Mouse (Mus musculus) ES-E14 (cell line): ENCODE data around the gene 4930579F01Rik. TPM values are rescaled to one million over a fixed set of nuclear protein-coding genes. Genes with fewer than 3 reads are reported as not detected.
A peak's percentile ranks its signal among the peaks of the same experiment; 100 is the strongest.

Source experiments
- DNase-seq: peaks from one replicate; pipeline ENCODE4 v3.0.0-alpha.2; 2013; ENCODE audit warnings: low read depth, low spot score
- H3K27ac ChIP-seq: 2 replicates; pipeline ENCODE4 v1.5.1; 2012; ENCODE audit warnings: low read depth, mild to moderate bottlenecking, low read length, moderate library complexity, mixed read lengths; ENCODE audit not compliant: poor library complexity, insufficient read depth, severe bottlenecking
- H3K36me3 ChIP-seq: 2 replicates; pipeline ENCODE4 v1.6.1; 2012; ENCODE audit warnings: mild to moderate bottlenecking, low read length, moderate library complexity, mixed read lengths; ENCODE audit not compliant: control insufficient read depth, poor library complexity, insufficient read depth, severe bottlenecking
- H3K4me1 ChIP-seq, 2 experiments: fragments of 150-350 bp in 1 of 2; sonication (generic) in 1 of 2; 2 replicates each; pipeline ENCODE4 v1.6.1; 2012; ENCODE audit warnings: low read length in 2 of 2, mild to moderate bottlenecking in 1 of 2, mixed read lengths in 1 of 2; ENCODE audit not compliant: control insufficient read depth in 2 of 2, insufficient read depth in 2 of 2, poor library complexity in 1 of 2
- H3K4me3 ChIP-seq, 2 experiments: fragments of 150-350 bp in 1 of 2; sonication (generic) in 1 of 2; 2 replicates each; pipeline ENCODE4 v1.5.1; 2012; ENCODE audit warnings: low read length in 2 of 2, low read depth in 1 of 2, mild to moderate bottlenecking in 1 of 2, mixed read lengths in 1 of 2; ENCODE audit not compliant: insufficient read depth in 1 of 2, poor library complexity in 1 of 2, severe bottlenecking in 1 of 2
- H3K9ac ChIP-seq: 2 replicates; pipeline ENCODE4 v1.6.1; 2012; ENCODE audit warnings: low read depth, mild to moderate bottlenecking, low read length, mixed read lengths; ENCODE audit not compliant: poor library complexity, insufficient read depth, severe bottlenecking
- H3K9me3 ChIP-seq: fragments of 150-350 bp; sonication (generic); 2 replicates; pipeline ENCODE4 v1.6.1; 2012; ENCODE audit warnings: low read depth, mild to moderate bottlenecking, low read length; ENCODE audit not compliant: control insufficient read depth, insufficient read depth
- CHD2 ChIP-seq: IDR thresholded peaks from 2 replicates; pipeline ENCODE4 v1.6.1; 2014; ENCODE audit warnings: mild to moderate bottlenecking, low read depth, low read length, inconsistent platforms
- HCFC1 ChIP-seq: IDR thresholded peaks from 2 replicates; pipeline ENCODE4 v1.6.1; 2012; ENCODE audit warnings: low read length, inconsistent platforms, borderline replicate concordance; ENCODE audit not compliant: insufficient read depth
- MAFK ChIP-seq: IDR thresholded peaks from 2 replicates; pipeline ENCODE4 v1.6.1; 2014; ENCODE audit warnings: mild to moderate bottlenecking, low read depth, low read length, inconsistent platforms; ENCODE audit not compliant: insufficient read depth
- ZC3H11A ChIP-seq: IDR thresholded peaks from 2 replicates; pipeline ENCODE4 v1.6.1; 2012; ENCODE audit warnings: low read depth, mild to moderate bottlenecking, inconsistent platforms, low read length, borderline replicate concordance
- ZNF384 ChIP-seq: IDR thresholded peaks from 2 replicates; pipeline ENCODE4 v1.6.1; 2012; ENCODE audit warnings: low read depth, low read length, inconsistent platforms
- in situ Hi-C, 2 experiments: fragments of 600-800 bp; cut with MboI; formaldehyde crosslinking; loops; one replicate each; pipeline ENCODE4 v1.15.1; 2025; ENCODE audit warnings: low sequenced_read_pairs in 2 of 2, inconsistent platforms in 1 of 2; ENCODE audit not compliant: unreplicated experiment in 2 of 2
- total RNA-seq: library from RNA; depleted of rRNA; stranded (reverse); fragments of 300-350 nt; gene quantifications from 2 replicates; pipeline ENCODE4 v1.2.3, GENCODE M21; 2012; rRNA removed

The 4930579F01Rik gene
- total RNA-seq, 1 experiment: not detected

DNA sequence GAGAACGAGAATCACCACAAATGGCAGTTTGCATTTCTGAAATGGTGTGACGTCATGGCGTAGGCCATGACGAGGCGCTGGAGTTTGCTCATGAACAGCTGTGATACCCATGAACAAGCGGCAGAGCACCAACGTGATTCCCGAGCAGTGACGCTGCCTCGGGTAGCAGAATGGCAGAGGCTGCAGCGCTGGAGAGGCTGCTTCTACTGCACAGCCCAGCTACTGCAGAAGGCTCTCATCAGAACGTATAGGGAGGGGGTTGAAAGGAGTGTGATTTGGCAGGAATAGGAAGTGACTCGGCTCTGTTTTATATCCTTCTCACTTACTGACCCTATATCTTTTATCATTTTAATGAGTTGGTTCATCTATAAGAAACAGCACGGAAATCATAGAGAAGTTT is 74.8 kb downstream of the 4930579F01Rik start:
- in situ Hi-C loops: no loop called here
- H3K4me1 ChIP-seq: peaks cover 0 to 3% of the 10 kb centered on the region in 2 experiments; a peak in 1 of 4 replicates
- H3K4me3 ChIP-seq: no peak overlapping the region
- no peak overlapping the region for H3K9ac ChIP-seq
- H3K36me3 ChIP-seq: no peaks in the 10 kb centered on the region
- H3K27ac ChIP-seq: no peak overlapping the region
- H3K9me3 ChIP-seq: no peaks in the 10 kb centered on the region
- DNase-seq: no peak
- TF ChIP-seq ZNF384 (no peak), CHD2 (no peak), MAFK (no peak), HCFC1 (no peak), ZC3H11A (no peak)

DNA sequence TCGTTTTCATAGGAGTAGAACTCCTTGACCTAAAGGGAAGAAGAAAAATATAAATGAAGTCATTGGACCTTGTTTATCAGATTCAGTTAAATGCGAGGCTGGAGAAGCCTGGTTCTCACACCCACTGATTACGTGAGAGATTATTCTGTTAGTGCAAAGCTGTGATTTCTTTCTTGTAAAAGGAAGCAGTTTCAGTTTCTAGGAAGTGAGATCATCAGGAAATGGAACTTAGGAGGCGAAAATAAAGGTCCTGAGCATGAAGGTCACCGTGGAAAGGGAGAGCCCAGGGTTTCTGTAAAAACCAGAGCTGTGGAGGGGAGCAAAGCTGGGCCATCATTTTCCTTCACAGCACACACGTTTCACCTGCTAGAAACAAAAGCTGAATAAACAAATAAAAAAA is 75.2 kb downstream of the 4930579F01Rik start:
- Histone ChIP-seq H3K36me3 (no peaks in the 10 kb centered on the region), H3K27ac (no peak overlapping the region), H3K9ac (no peak overlapping the region), H3K9me3 (no peaks in the 10 kb centered on the region), H3K4me3 (no peak overlapping the region), H3K4me1 (peaks cover 0 to 5% of the 10 kb centered on the region in 2 experiments; a peak in 1 of 4 replicates)
- in situ Hi-C loops: no loop called here
- no peak for TF ChIP-seq ZC3H11A
- DNase-seq: no peak

GRCm38 (mm10) chr3:138116871-138117270 is 76.8 kb downstream of the 4930579F01Rik start:
- Histone ChIP-seq H3K4me1 (peaks cover 0 to 5% of the 10 kb centered on the region in 2 experiments; a peak in 1 of 4 replicates), H3K9me3 (no peaks in the 10 kb centered on the region), H3K36me3 (no peaks in the 10 kb centered on the region), H3K4me3 (no peak overlapping the region), H3K9ac (no peak overlapping the region), H3K27ac (no peak overlapping the region)
- DNase-seq: no peak
- in situ Hi-C loops: no loop called here
- TF ChIP-seq CHD2 (no peak), HCFC1 (no peak), ZC3H11A (no peak), MAFK (no peak), ZNF384 (no peak)

DNA sequence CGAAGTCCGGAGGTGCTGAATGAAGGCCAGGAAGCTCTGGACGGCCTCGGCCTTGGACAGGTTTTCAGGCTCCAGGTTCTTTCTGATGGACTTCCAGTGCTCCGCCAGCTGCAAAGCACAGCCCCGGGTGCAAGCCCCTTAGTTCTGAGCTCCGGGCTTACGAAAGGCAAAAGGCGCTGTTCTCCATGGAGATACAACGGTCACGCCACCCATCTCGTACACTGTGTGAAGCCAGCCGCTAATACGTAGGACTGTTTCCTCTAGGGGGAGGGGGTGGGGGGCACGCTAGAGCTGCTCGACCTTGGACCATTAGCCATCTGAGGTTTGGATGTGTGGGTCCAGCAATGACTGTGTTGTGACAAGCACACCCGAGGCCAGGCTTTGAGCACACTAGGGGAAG is 79.5 kb downstream of the 4930579F01Rik start:
- H3K4me1 ChIP-seq: peaks cover 0 to 5% of the 10 kb centered on the region in 2 experiments; a peak in 1 of 4 replicates
- DNase-seq: no peak
- no peak overlapping the region for H3K9ac ChIP-seq
- H3K9me3 ChIP-seq: no peaks in the 10 kb centered on the region
- no peaks in the 10 kb centered on the region for H3K36me3 ChIP-seq
- peak overlapping the region; percentile 3 to 50 for H3K4me3 ChIP-seq
- in situ Hi-C loops: no loop called here
- H3K27ac ChIP-seq: no peak overlapping the region
- TF ChIP-seq ZNF384 (no peak), HCFC1 (no peak), MAFK (no peak), CHD2 (no peak), ZC3H11A (no peak)

Other genes starting within 250 kb of the 4930579F01Rik start
- 6.8 and 11.5 TPM in 2 replicates for gene Dapp1, start 212.3 kb downstream of the 4930579F01Rik start, total RNA-seq
- under 0.01 and 0.05 TPM in 2 replicates for gene 1110002E22Rik, start 128.8 kb downstream of the 4930579F01Rik start, total RNA-seq
- gene Gm5105, start 126.4 kb downstream of the 4930579F01Rik start, total RNA-seq: not detected in 2 replicates
- gene Trmt10a, start 50.4 kb downstream of the 4930579F01Rik start, total RNA-seq: 16.2 and 16.5 TPM in 2 replicates
- gene Mttp, start 48.9 kb downstream of the 4930579F01Rik start, total RNA-seq: 10.3 and 10.8 TPM in 2 replicates
- 0.36 and 0.48 TPM in 2 replicates for gene Adh7, start 23.9 kb upstream of the 4930579F01Rik start, total RNA-seq
- 0.36 TPM in 1 of 2 replicates, not detected in the other for gene Adh1, start 67.2 kb upstream of the 4930579F01Rik start, total RNA-seq
- not detected in 2 replicates for gene Adh6a, start 119.5 kb upstream of the 4930579F01Rik start, total RNA-seq
- gene Adh6b, start 147.9 kb upstream of the 4930579F01Rik start, total RNA-seq: not detected in 2 replicates
- gene Adh4, start 221.6 kb upstream of the 4930579F01Rik start, total RNA-seq: 0.48 and 0.98 TPM in 2 replicates
- gene Adh5, start 249.3 kb upstream of the 4930579F01Rik start, total RNA-seq: 222 and 245 TPM in 2 replicates